ENCODE assay signal across 25 mouse cellular contexts in the genomic region with DNA sequence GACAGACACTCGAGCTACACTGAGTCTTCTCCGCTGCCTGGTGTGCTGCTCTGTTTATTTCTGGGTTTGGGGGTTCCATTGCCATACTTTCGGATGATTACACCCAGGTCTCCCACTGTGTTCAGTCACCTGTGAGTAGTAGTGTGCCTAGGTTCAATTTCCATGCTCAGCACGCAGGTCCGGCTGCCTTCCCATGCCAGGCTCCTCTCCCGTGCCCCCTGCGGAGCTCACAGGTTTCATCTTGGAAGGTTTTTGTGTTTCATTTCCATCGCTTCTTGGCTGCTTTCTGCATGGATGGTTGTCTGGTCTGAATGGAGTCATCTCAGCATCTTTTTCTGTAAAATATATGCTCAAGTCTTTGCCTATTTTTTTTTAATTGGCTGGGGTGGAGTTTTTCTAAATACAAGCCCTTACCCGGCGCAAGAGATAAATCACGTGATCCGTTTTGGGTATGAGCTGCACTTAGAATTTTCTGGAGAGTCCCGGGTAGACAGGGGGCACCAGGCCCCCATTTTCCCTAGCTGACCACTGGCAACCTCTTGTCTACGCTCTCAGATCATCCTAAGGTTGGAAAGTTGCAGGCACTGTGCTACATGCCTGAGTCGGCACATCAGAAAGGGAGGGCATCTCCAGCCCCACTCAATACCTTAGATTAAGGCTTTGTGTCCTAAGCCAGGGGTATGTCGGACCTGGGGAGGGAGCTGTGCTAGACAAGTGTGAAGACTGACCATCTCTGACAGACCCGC. TPM values are rescaled to one million over a fixed set of nuclear protein-coding genes. Genes with fewer than 3 reads are reported as not detected.
A peak's percentile ranks its signal among the peaks of the same experiment; 100 is the strongest.
DNase-seq lines count a peak whose midpoint lies in the region; ATAC-seq and TF ChIP-seq lines count a peak whose summit lies in the region.
"Had no signal": no experiment of that assay in that cellular context is flagged by ENCODE, and none has a peak within 500 bp of the region (broad histone marks: within the 10 kb centered on the region; RNA-seq: fewer than 3 reads in every experiment).

No protein-coding gene starts in this region.

- no peak overlapping the region for H3K27ac ChIP-seq in midbrain, embryonic 11.5 days (ENCODE audit: low read depth, low read length)
- no peak overlapping the region for H3K27ac ChIP-seq in midbrain, embryonic 15.5 days
- peak overlapping the region; percentile 94 for H3K27ac ChIP-seq in cerebellum, adult 2 months (ENCODE audit: insufficient read depth, low read length)
- H3K27ac ChIP-seq: embryonic facial prominence, embryonic 12.5 days; forebrain, embryonic 15.5 days; heart, embryonic 13.5 days; hindbrain, embryonic 15.5 days had no signal

- no peak overlapping the region for H3K4me3 ChIP-seq in midbrain, embryonic 11.5 days (ENCODE audit: low read depth, low read length)
- no peak overlapping the region for H3K4me3 ChIP-seq in midbrain, embryonic 15.5 days
- H3K4me3 ChIP-seq in cerebellum, adult 2 months (replicated peaks; ENCODE audit: insufficient read depth, low read depth, low read length), result no peak overlapping the region
- H3K4me3 ChIP-seq: embryonic facial prominence, embryonic 12.5 days; forebrain, embryonic 15.5 days; heart, embryonic 13.5 days; hindbrain, embryonic 15.5 days had no signal

- TF ChIP-seq CTCF in cerebellum, adult 2 months (IDR thresholded peaks at IDR 0.05; ENCODE audit: borderline replicate concordance, insufficient read depth, low read depth, low read length), result no peak

- TF ChIP-seq POLR2A in cerebellum, adult 2 months (IDR thresholded peaks at IDR 0.05; ENCODE audit: borderline replicate concordance, insufficient read depth, low read length), result no peak

- no peaks in the 10 kb centered on the region for H3K27me3 ChIP-seq in midbrain, embryonic 11.5 days (ENCODE audit: control insufficient read depth, insufficient read depth, low read length)
- H3K27me3 ChIP-seq in midbrain, embryonic 15.5 days (replicated peaks), result no peaks in the 10 kb centered on the region
- no peaks in the 10 kb centered on the region for H3K27me3 ChIP-seq in cerebellum, adult 2 months (ENCODE audit: control insufficient read depth, insufficient read depth, low read length)
- H3K27me3 ChIP-seq: embryonic facial prominence, embryonic 12.5 days; forebrain, embryonic 15.5 days; heart, embryonic 13.5 days; hindbrain, embryonic 15.5 days had no signal

- WGBS in midbrain, embryonic 11.5 days, result 86% methylated on average over 17 of the region's 17 CpGs
- 81% methylated on average over 17 of the region's 17 CpGs for WGBS in midbrain, embryonic 15.5 days
- WGBS in cerebellum, adult 2 months, result 17% methylated on average over 17 of the region's 17 CpGs

- H3K4me1 ChIP-seq in midbrain, embryonic 11.5 days (ENCODE audit: control insufficient read depth, insufficient read depth, low read length), result no peaks in the 10 kb centered on the region
- H3K4me1 ChIP-seq in midbrain, embryonic 15.5 days, result no peaks in the 10 kb centered on the region
- peaks cover 39% of the 10 kb centered on the region for H3K4me1 ChIP-seq in cerebellum, adult 2 months (ENCODE audit: control insufficient read depth, insufficient read depth, low read length)
- H3K4me1 ChIP-seq: embryonic facial prominence, embryonic 12.5 days; forebrain, embryonic 15.5 days; heart, embryonic 13.5 days; hindbrain, embryonic 15.5 days had no signal

- no peaks in the 10 kb centered on the region for H3K36me3 ChIP-seq in midbrain, embryonic 11.5 days (ENCODE audit: control insufficient read depth, insufficient read depth, low read length)
- H3K36me3 ChIP-seq in midbrain, embryonic 15.5 days (replicated peaks), result no peaks in the 10 kb centered on the region
- H3K36me3 ChIP-seq: embryonic facial prominence, embryonic 12.5 days; forebrain, embryonic 15.5 days; heart, embryonic 13.5 days; hindbrain, embryonic 15.5 days had no signal

- ATAC-seq in midbrain, embryonic 11.5 days (ENCODE audit: low FRiP score), result no peak
- no peak for ATAC-seq in midbrain, embryonic 15.5 days (replicated peaks)
- ATAC-seq in megakaryocyte, adult 5-6 weeks (ENCODE audit: poor library complexity, severe bottlenecking), result no peak
- ATAC-seq: forebrain, embryonic 15.5 days; inflammation-experienced regulatory T-cells, adult 6 months; intestine, postnatal 0 days; Patski had no signal

- H3K9me3 ChIP-seq in midbrain, embryonic 11.5 days (ENCODE audit: control insufficient read depth, low read length), result no peaks in the 10 kb centered on the region
- no peaks in the 10 kb centered on the region for H3K9me3 ChIP-seq in midbrain, embryonic 15.5 days
- H3K9me3 ChIP-seq: embryonic facial prominence, embryonic 12.5 days; forebrain, embryonic 15.5 days; heart, embryonic 13.5 days; hindbrain, embryonic 15.5 days had no signal

- no peak overlapping the region for H3K4me2 ChIP-seq in midbrain, embryonic 11.5 days
- no peak overlapping the region for H3K4me2 ChIP-seq in midbrain, embryonic 15.5 days
- H3K4me2 ChIP-seq: embryonic facial prominence, embryonic 12.5 days; forebrain, embryonic 15.5 days; heart, embryonic 13.5 days; hindbrain, embryonic 15.5 days had no signal

- DNase-seq in midbrain, embryonic 11.5 days (ENCODE audit: low spot score, missing footprints), result peak; percentile 54
- peak; percentile 96 to 99 for DNase-seq in cerebellum, adult 2 months
- peak; percentile 87 to 93 for DNase-seq in cerebellum, postnatal 10 days
- DNase-seq in kidney, adult 8-10 months, result no peak
- no peak for DNase-seq in thymus, postnatal 0 days (ENCODE audit: low spot score)
- DNase-seq: adrenal gland, adult 2 months; adrenal gland, postnatal 25 days; gastrocnemius, postnatal 36 days; heart, adult 11 months; heart, postnatal 36 days had no signal

- no peak overlapping the region for H3K9ac ChIP-seq in midbrain, embryonic 11.5 days (ENCODE audit: low read length)
- no peak overlapping the region for H3K9ac ChIP-seq in midbrain, embryonic 15.5 days
- H3K9ac ChIP-seq: embryonic facial prominence, embryonic 12.5 days; forebrain, embryonic 15.5 days; heart, embryonic 13.5 days; hindbrain, embryonic 15.5 days had no signal

RNA-seq across cellular contexts. Expression of a gene that starts 4.7 kb away (rescaled TPM):
- not detected in 2 replicates for polyA plus RNA-seq in midbrain, embryonic 11.5 days (2014; fragmentation: Nextera tagmentation; extraction: Ambion mirVana)
- not detected in 2 replicates for polyA plus RNA-seq in midbrain, embryonic 15.5 days (2015; fragmentation: Nextera tagmentation; extraction: Ambion mirVana)
- not detected in 2 replicates for polyA plus RNA-seq in cerebellum, adult 2 months (2012; rRNA removed)
- total RNA-seq in megakaryocyte, adult 5-6 weeks (2015), result not detected in 2 replicates
- not detected in 2 replicates for total RNA-seq in megakaryocyte, adult 5-6 weeks (2017)
- not detected in 2 replicates for polyA plus RNA-seq in thymus, postnatal 0 days (2015; fragmentation: Nextera tagmentation; extraction: Ambion mirVana)
- total RNA-seq: adrenal gland, adult 2 months; adrenal gland, postnatal 25 days; CH12.LX; common myeloid progenitor, adult 5-6 weeks; gastrocnemius, adult 8-10 months; gastrocnemius, postnatal 36 days; heart, postnatal 36 days had no signal
- polyA plus RNA-seq: adrenal gland, adult 2 months; embryonic facial prominence, embryonic 12.5 days; forebrain, embryonic 11.5 days; forebrain, embryonic 15.5 days; heart, embryonic 13.5 days; heart, postnatal 0 days; hindbrain, embryonic 11.5 days; hindbrain, embryonic 15.5 days; inflammation-experienced regulatory T-cells, adult 6 months; intestine, postnatal 0 days; Patski had no signal

Comparison
In these comparisons a context has a peak if more than half of its experiments do, and no peak if none do; other contexts are left out.
1. DNase-seq: peak in midbrain, embryonic 11.5 days (single experiment), cerebellum, adult 2 months (2 of 2) and cerebellum, postnatal 10 days (2 of 2); none in kidney, adult 8-10 months (0 of 2) and thymus, postnatal 0 days (single experiment).